Mouse (Mus musculus) neural tube, embryonic 14.5 days (tissue): ENCODE results near the gene Fahd1. TPM values are rescaled to one million over a fixed set of nuclear protein-coding genes. Genes with fewer than 3 reads are reported as not detected.
A peak's percentile ranks its signal among the peaks of the same experiment; 100 is the strongest.

Source experiments
- ATAC-seq: fragments of 200-750 bp; cut with Nextera tagmentation; 2 replicates; pipeline ENCODE4 v1.8.0; 2017; ENCODE audit warnings: low read depth, mild to moderate bottlenecking, moderate TSS enrichment, moderate library complexity
- H3K27ac ChIP-seq: fragments of 300-500 bp; sonication (generic); 2 replicates; pipeline ENCODE4 v1.5.1; 2014; ENCODE audit warnings: low read depth, mild to moderate bottlenecking, control low read depth, low read length, moderate library complexity, mixed read lengths
- H3K27me3 ChIP-seq: fragments of 300-500 bp; sonication (generic); 2 replicates; pipeline ENCODE4 v1.6.1; 2014; ENCODE audit warnings: low read length; ENCODE audit not compliant: control insufficient read depth, insufficient read depth
- H3K36me3 ChIP-seq: fragments of 300-500 bp; sonication (generic); 2 replicates; pipeline ENCODE4 v1.6.1; 2014; ENCODE audit warnings: low read length, mixed read lengths; ENCODE audit not compliant: control insufficient read depth, insufficient read depth
- H3K4me1 ChIP-seq: fragments of 300-500 bp; sonication (generic); 2 replicates; pipeline ENCODE4 v1.6.1; 2014; ENCODE audit warnings: low read length; ENCODE audit not compliant: control insufficient read depth, insufficient read depth
- H3K4me2 ChIP-seq: fragments of 300-500 bp; sonication (generic); 2 replicates; pipeline ENCODE4 v1.6.1; 2014; ENCODE audit warnings: mild to moderate bottlenecking, low read depth, low read length, control low read depth
- H3K4me3 ChIP-seq: fragments of 300-500 bp; sonication (generic); 2 replicates; pipeline ENCODE4 v1.5.1; 2014; ENCODE audit warnings: low read depth, low read length, control low read depth, mixed read lengths
- H3K9ac ChIP-seq: fragments of 300-500 bp; sonication (generic); replicated peaks from 2 replicates; pipeline ENCODE4 v1.6.1; 2014; ENCODE audit warnings: low read depth, mild to moderate bottlenecking, control low read depth, low read length, mixed read lengths
- H3K9me3 ChIP-seq: fragments of 300-500 bp; sonication (generic); 2 replicates; pipeline ENCODE4 v1.6.1; 2016; ENCODE audit warnings: low read length; ENCODE audit not compliant: control insufficient read depth
- WGBS: fragments of 180-500 bp; shearing (Covaris S2); extraction: QIAGEN DNeasy Blood & Tissue Kit; methylation state at CpG from one replicate; pipeline ENCODE4 v1.1.7; 2014; 5-methylcytosine and 5-hydroxymethylcytosine counted together
- polyA plus RNA-seq: library from polyadenylated mRNA; unstranded; fragments of >200 nt; fragmentation: Nextera tagmentation; extraction: Ambion mirVana; gene quantifications from 2 replicates; pipeline ENCODE4 v1.2.1, GENCODE M21; 2014

The Fahd1 gene
- polyA plus RNA-seq, 1 experiment from 2014 or later: 27.6 TPM

DNA sequence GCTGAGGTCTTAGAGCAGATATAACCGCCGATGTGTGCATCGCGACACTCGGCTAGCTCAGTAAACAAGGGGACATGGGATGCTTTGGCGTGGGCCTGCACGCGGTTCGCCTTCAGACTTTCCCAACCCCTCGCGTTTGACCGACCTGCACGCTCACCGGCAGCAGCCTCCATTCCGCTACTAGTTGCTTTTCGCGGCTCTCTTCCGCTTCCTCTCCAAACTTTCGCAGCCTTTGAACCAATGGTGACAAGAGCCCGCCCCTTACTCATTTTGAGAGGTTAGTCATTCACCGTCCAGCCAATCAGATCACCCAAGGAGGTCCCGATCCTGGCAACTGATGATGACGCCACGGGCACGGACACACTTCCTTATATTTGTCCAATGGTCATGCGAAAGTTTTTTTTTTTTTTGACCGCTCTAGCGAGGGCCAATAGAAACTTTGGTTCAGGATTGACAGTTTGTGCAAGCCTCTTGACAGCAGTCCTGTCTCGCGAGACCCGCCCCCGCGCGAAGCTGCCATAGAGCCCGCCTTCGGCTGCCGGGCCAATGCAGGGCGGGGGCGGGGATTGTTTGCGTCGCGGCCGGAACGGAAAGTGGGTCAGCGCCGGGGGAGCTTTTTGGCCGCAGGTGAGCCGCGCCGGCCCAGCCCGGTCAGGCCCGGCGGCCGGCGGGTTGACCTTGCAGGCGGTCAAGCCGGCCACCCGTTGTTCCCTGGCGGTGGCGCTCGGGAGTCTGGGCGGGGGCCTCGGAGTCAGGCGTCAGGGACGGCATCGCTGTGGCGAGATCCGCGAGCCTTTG is 36.2 kb upstream of the Fahd1 start, which contains the start of the genes Nubp2 and Spsb3:
TSS of gene Nubp2 (minus strand) at position 216 of the 798 bp plus-strand sequence.
TSS of gene Spsb3 (plus strand) at position 510 of the 798 bp plus-strand sequence.
- under 1% methylated on average over 69 of the region's 69 CpGs for WGBS
- peaks cover 26% of the 10 kb centered on the region for H3K36me3 ChIP-seq

DNA sequence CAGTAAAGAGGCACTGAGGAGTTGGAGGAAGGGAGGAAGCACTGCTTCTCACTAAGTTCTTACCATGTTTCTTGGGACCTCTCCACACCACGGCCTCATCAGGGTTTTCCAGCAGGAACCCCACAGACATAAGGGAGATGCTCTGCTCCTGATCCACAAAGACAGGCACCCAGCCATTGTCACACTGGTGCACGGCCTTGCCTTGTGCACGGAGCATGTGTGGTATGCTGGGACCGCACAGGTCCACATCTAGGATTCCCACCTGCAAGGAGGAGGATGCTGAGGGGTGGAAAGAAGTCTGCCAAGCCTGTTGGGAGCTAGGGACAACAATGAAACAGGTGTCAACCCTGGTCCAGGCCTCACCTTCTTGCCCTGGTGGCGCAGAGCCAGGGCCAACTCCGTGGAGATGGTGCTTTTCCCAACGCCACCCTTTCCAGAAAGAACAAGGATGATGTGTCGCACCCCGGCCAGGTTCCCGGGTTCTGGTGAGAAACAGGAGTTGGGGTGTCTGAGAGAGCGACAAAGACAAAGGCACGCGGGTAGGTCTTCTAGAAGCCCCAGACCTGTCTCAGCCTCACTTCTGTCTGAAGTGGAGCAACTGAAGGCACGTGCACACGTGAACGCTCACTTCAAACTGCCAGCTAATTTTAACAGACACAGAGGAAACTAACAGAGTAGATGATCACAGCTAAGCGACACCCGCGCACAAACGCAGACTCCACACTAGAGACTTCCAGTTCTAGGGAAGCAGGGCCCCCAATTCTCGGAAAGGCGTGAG is 35.4 kb upstream of the Fahd1 start:
- peak overlapping the region; percentile 89 for H3K4me3 ChIP-seq
- no peak overlapping the region for H3K27ac ChIP-seq
- peak overlapping the region; percentile 41 for H3K9ac ChIP-seq
- H3K27me3 ChIP-seq: no peaks in the 10 kb centered on the region
- no peak for ATAC-seq
- peak overlapping the region; percentile 94 for H3K4me2 ChIP-seq
- 25% methylated on average over 22 of the region's 22 CpGs for WGBS
- H3K9me3 ChIP-seq: no peaks in the 10 kb centered on the region
- H3K36me3 ChIP-seq: peaks cover 18% of the 10 kb centered on the region
- peaks cover 16% of the 10 kb centered on the region for H3K4me1 ChIP-seq

More for the DNA sequence above, 36.2 kb upstream of the Fahd1 start, which contains the start of the genes Nubp2 and Spsb3:
- Histone ChIP-seq H3K9ac (peak within 1 kb of the TSS; percentile 82), H3K4me2 (peak within 1 kb of the TSS; percentile 94), H3K9me3 (no peaks in the 10 kb centered on the region), H3K27me3 (no peaks in the 10 kb centered on the region), H3K27ac (peak within 1 kb of the TSS; percentile 62), H3K4me1 (peaks cover 16% of the 10 kb centered on the region), H3K4me3 (peak within 1 kb of the TSS; percentile 89)
- peak; percentile 97 for ATAC-seq

GRCm38 (mm10) chr17:24884391-24884790 is 34.2 kb upstream of the Fahd1 start:
- H3K4me1 ChIP-seq: peaks cover 16% of the 10 kb centered on the region
- H3K27me3 ChIP-seq: no peaks in the 10 kb centered on the region
- no peak overlapping the region for H3K4me2 ChIP-seq
- WGBS: 91% methylated on average over 6 of the region's 6 CpGs
- no peak overlapping the region for H3K9ac ChIP-seq
- no peak overlapping the region for H3K27ac ChIP-seq
- H3K9me3 ChIP-seq: no peaks in the 10 kb centered on the region
- H3K4me3 ChIP-seq: no peak overlapping the region
- no peak for ATAC-seq
- H3K36me3 ChIP-seq: peaks cover 10% of the 10 kb centered on the region

DNA sequence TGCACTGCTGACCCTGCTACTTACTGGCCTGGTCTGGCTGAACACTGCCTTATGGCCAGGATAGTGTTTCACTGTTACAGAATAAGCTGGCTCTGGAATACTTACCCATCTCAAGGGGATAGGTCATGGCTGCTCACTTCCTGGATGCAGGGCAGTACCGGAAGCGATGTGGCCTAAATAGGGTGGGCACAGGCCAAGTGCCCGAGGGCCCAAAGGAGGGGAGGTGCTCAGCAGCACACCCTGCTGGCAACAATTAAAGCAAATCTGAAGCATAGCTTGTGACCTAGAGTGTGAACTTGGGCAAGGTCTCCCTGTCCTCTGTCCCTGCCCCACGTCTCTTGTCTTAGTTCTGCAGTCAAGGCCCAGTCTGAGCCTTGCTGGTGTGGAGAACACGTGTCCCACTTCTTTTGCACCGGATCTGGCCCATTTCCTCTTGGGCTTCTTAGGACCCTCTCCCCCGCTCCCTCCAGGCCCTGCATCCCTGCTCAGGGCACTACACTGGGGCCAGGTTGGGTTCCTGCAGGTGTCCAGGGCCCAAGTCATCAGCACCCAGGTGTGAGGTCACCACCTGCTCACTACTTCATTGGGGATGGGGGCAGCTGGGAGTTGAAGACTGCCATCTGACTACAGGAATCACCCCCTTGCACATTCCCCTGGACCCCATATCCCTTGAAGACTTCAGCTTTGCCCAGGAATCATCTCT is 31.7 kb upstream of the Fahd1 start:
- Histone ChIP-seq H3K4me3 (no peak overlapping the region), H3K9ac (no peak overlapping the region), H3K27ac (no peak overlapping the region), H3K9me3 (no peaks in the 10 kb centered on the region), H3K4me1 (peaks cover 7% of the 10 kb centered on the region), H3K4me2 (no peak overlapping the region), H3K27me3 (no peaks in the 10 kb centered on the region), H3K36me3 (peaks cover 10% of the 10 kb centered on the region)
- 48% methylated on average over 7 of the region's 7 CpGs for WGBS
- ATAC-seq: no peak

DNA sequence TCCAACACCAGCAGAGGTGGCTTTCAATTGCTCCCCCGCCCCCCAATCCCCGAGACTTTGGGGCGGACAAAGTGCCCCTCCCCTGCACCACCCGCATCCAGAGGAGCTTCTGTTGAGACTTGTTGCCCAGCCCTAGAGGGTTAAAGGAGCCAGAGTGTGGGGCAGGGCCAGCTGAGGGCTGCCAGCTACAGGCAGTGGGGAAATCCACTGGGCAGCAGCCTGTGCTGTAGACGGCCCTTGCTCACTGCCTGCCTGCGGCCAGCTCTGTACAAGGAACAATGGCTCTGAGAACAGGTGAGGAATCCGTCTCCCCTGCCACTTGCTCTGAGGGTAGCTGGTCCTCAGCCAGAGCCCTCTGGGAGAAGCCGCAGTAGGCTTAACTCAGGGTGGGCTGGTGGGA is 28.4 kb upstream of the Fahd1 start:
- no peak overlapping the region for H3K9ac ChIP-seq
- H3K27me3 ChIP-seq: no peaks in the 10 kb centered on the region
- 78% methylated on average over 8 of the region's 8 CpGs for WGBS
- H3K4me1 ChIP-seq: no peaks in the 10 kb centered on the region
- H3K27ac ChIP-seq: no peak overlapping the region
- H3K36me3 ChIP-seq: peaks cover 10% of the 10 kb centered on the region
- ATAC-seq: no peak
- no peak overlapping the region for H3K4me3 ChIP-seq
- no peak overlapping the region for H3K4me2 ChIP-seq
- H3K9me3 ChIP-seq: no peaks in the 10 kb centered on the region

DNA sequence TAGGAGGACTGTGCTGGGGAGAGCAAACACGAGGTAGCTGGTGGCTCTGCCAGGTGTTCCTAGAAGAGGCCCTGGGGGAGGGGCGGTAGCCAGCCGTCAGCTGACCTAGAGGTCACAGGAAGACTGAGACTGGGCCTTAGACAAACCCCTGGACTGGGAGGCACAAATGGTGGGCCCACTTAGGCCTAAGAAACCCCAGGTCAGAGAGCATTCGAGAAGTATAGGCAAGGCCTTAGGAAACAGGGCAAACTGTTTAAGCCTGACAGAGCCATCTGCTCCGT is 27.9 kb upstream of the Fahd1 start:
- Histone ChIP-seq H3K27ac (no peak overlapping the region), H3K9ac (no peak overlapping the region), H3K4me1 (no peaks in the 10 kb centered on the region), H3K4me2 (no peak overlapping the region), H3K36me3 (peaks cover 6% of the 10 kb centered on the region), H3K9me3 (no peaks in the 10 kb centered on the region), H3K27me3 (no peaks in the 10 kb centered on the region), H3K4me3 (no peak overlapping the region)
- WGBS: 44% methylated on average over 5 of the region's 5 CpGs
- ATAC-seq: no peak

DNA sequence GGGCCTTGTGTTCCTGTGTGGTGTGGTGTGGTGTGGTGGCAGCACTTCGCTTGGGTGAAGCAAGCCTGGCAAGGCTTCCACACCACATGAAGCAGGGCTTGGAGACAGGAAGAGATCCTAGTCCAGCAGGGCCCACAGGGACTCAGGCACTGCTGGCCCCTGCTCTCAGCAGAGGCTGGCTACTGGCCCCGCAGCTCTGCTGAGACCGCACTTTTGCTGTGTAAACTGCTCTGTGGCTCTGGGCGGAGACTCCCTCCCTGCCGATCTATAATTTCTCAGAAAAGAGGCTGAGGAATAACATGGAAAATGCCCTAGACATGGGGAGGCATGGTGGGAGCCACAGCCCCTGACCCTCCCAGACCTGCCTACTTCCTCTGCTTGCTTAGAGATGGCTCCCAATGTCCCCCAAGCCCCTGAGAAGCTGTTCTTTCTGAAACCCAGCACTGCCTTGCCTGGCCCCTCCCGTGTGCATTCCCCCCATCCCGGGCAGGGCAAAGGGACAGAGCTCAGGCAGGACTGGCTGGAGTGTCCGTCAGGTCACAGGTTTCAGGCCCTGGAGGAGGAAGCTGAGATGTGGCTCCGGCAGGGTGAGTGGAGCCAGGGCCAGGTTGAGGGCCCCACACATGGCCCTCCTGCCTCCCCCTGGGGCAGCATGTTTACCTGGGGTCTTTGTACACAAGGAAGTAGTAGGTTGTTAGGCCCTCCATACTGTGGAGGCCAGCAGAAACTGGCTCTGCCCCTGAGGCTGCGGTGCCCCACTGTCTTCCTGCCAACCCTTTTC is 27.4 kb upstream of the Fahd1 start:
- Histone ChIP-seq H3K36me3 (0 out of 2 replicates have a peak, but pooled peaks cover under 1% of the 10 kb centered on the region), H3K9ac (no peak overlapping the region), H3K27ac (no peak overlapping the region), H3K4me2 (no peak overlapping the region), H3K9me3 (no peaks in the 10 kb centered on the region), H3K4me1 (no peaks in the 10 kb centered on the region), H3K4me3 (no peak overlapping the region), H3K27me3 (no peaks in the 10 kb centered on the region)
- WGBS: 72% methylated on average over 10 of the region's 10 CpGs
- ATAC-seq: no peak

- WGBS: 79% methylated on average over 8 of the region's 8 CpGs
- ATAC-seq: no peak
Measured at GRCm38 (mm10) chr17:24874989-24875388, 24.8 kb upstream of the Fahd1 start.

More at GRCm38 (mm10) chr17:24874989-24875388, 24.8 kb upstream of the Fahd1 start:
- H3K36me3 ChIP-seq: no peaks in the 10 kb centered on the region
- no peak overlapping the region for H3K4me2 ChIP-seq
- no peaks in the 10 kb centered on the region for H3K9me3 ChIP-seq
- no peaks in the 10 kb centered on the region for H3K4me1 ChIP-seq
- no peak overlapping the region for H3K27ac ChIP-seq
- H3K4me3 ChIP-seq: no peak overlapping the region
- H3K27me3 ChIP-seq: no peaks in the 10 kb centered on the region
- H3K9ac ChIP-seq: no peak overlapping the region
